Mouse (Mus musculus): ENCODE results near the gene Dram1. TPM values are rescaled to one million over a fixed set of nuclear protein-coding genes. Genes with fewer than 3 reads are reported as not detected.
A peak's percentile ranks its signal among the peaks of the same experiment; 100 is the strongest.

Dram1 gene
- polyA plus RNA-seq, 1 experiment from 2014 or later = 0.58 TPM

- ATAC-seq (ENCODE audit: low FRiP score) = no peak
- no peaks in the 10 kb centered on the region for H3K4me1 ChIP-seq
- H3K9me3 ChIP-seq (replicated peaks) = no peaks in the 10 kb centered on the region
- H3K27ac ChIP-seq = no peak overlapping the region
- H3K27me3 ChIP-seq = no peaks in the 10 kb centered on the region
- no peaks in the 10 kb centered on the region for H3K36me3 ChIP-seq
- H3K4me3 ChIP-seq = no peak overlapping the region
- 91% methylated on average over 9 of the region's 9 CpGs for WGBS
- no peak overlapping the region for H3K9ac ChIP-seq
- H3K4me2 ChIP-seq (replicated peaks) = no peak overlapping the region
These were observed 38.2 kb downstream of the Dram1 start for GRCm38 (mm10) chr10:88340660-88341059.

- H3K4me2 ChIP-seq (replicated peaks) = no peak overlapping the region
- no peaks in the 10 kb centered on the region for H3K9me3 ChIP-seq (replicated peaks)
- H3K27ac ChIP-seq = no peak overlapping the region
- no peaks in the 10 kb centered on the region; the same call in 1 of the 2 replicates for H3K4me1 ChIP-seq
- no peaks in the 10 kb centered on the region for H3K36me3 ChIP-seq
- no peak overlapping the region for H3K9ac ChIP-seq
- no peaks in the 10 kb centered on the region for H3K27me3 ChIP-seq
- no peak overlapping the region for H3K4me3 ChIP-seq
- 34% methylated on average over 5 of the region's 5 CpGs for WGBS
- no peak for ATAC-seq (ENCODE audit: low FRiP score)
These were observed 48.2 kb downstream of the Dram1 start for GRCm38 (mm10) chr10:88330695-88331094.

- H3K36me3 ChIP-seq = no peaks in the 10 kb centered on the region
- H3K27ac ChIP-seq = no peak overlapping the region
- no peak overlapping the region for H3K4me2 ChIP-seq (replicated peaks)
- no peak overlapping the region for H3K9ac ChIP-seq
- H3K4me1 ChIP-seq = no peaks in the 10 kb centered on the region; the same call in 1 of the 2 replicates
- ATAC-seq (ENCODE audit: low FRiP score) = no peak
- H3K4me3 ChIP-seq = no peak overlapping the region
- H3K9me3 ChIP-seq (replicated peaks) = no peaks in the 10 kb centered on the region
- no peaks in the 10 kb centered on the region for H3K27me3 ChIP-seq
- WGBS = 69% methylated on average over 4 of the region's 4 CpGs
These were observed 50.8 kb downstream of the Dram1 start for GRCm38 (mm10) chr10:88328056-88328450.

GRCm38 (mm10) chr10:88327160-88328055 lies 51.5 kb downstream of the Dram1 start:
- H3K9ac ChIP-seq = no peak overlapping the region
- H3K4me3 ChIP-seq = no peak overlapping the region
- no peak overlapping the region for H3K27ac ChIP-seq
- no peaks in the 10 kb centered on the region; the same call in 1 of the 2 replicates for H3K4me1 ChIP-seq
- peak overlapping the region; percentile 33 for H3K4me2 ChIP-seq (replicated peaks)
- 48% methylated on average over 11 of the region's 11 CpGs for WGBS
- H3K9me3 ChIP-seq (replicated peaks) = no peaks in the 10 kb centered on the region
- peak; percentile 80 for ATAC-seq (ENCODE audit: low FRiP score)
- no peaks in the 10 kb centered on the region for H3K27me3 ChIP-seq
- H3K36me3 ChIP-seq = no peaks in the 10 kb centered on the region

GRCm38 (mm10) chr10:88321739-88322138 lies 57.1 kb downstream of the Dram1 start:
- no peak overlapping the region for H3K4me3 ChIP-seq
- H3K36me3 ChIP-seq = no peaks in the 10 kb centered on the region
- H3K4me2 ChIP-seq (replicated peaks) = no peak overlapping the region
- H3K27me3 ChIP-seq = no peaks in the 10 kb centered on the region
- WGBS = 88% methylated on average over 5 of the region's 5 CpGs
- H3K4me1 ChIP-seq = no peaks in the 10 kb centered on the region
- H3K27ac ChIP-seq = no peak overlapping the region
- no peaks in the 10 kb centered on the region for H3K9me3 ChIP-seq (replicated peaks)
- H3K9ac ChIP-seq = no peak overlapping the region
- ATAC-seq (ENCODE audit: low FRiP score) = no peak

GRCm38 (mm10) chr10:88320714-88321416 lies 58.0 kb downstream of the Dram1 start:
- no peak overlapping the region for H3K4me3 ChIP-seq
- no peaks in the 10 kb centered on the region for H3K4me1 ChIP-seq
- H3K27ac ChIP-seq = no peak overlapping the region
- no peak overlapping the region for H3K4me2 ChIP-seq (replicated peaks)
- ATAC-seq (ENCODE audit: low FRiP score) = no peak
- H3K27me3 ChIP-seq = no peaks in the 10 kb centered on the region
- no peak overlapping the region for H3K9ac ChIP-seq
- no peaks in the 10 kb centered on the region for H3K36me3 ChIP-seq
- no peaks in the 10 kb centered on the region for H3K9me3 ChIP-seq (replicated peaks)
- 73% methylated on average over 12 of the region's 12 CpGs for WGBS

GRCm38 (mm10) chr10:88318179-88318578 lies 60.7 kb downstream of the Dram1 start:
- Histone ChIP-seq H3K4me3 (no peak overlapping the region), H3K4me2 (replicated peaks) (no peak overlapping the region), H3K4me1 (no peaks in the 10 kb centered on the region), H3K36me3 (no peaks in the 10 kb centered on the region), H3K27ac (no peak overlapping the region), H3K9ac (no peak overlapping the region), H3K9me3 (replicated peaks) (no peaks in the 10 kb centered on the region), H3K27me3 (no peaks in the 10 kb centered on the region)
- WGBS = 83% methylated on average over 4 of the region's 4 CpGs
- ATAC-seq (ENCODE audit: low FRiP score) = no peak

- H3K27ac ChIP-seq = no peak overlapping the region
- H3K4me1 ChIP-seq = no peaks in the 10 kb centered on the region
- WGBS = 85% methylated on average over 5 of the region's 5 CpGs
- no peak overlapping the region for H3K9ac ChIP-seq
- ATAC-seq (ENCODE audit: low FRiP score) = no peak
- H3K4me2 ChIP-seq (replicated peaks) = no peak overlapping the region
- no peak overlapping the region for H3K4me3 ChIP-seq
- H3K36me3 ChIP-seq = no peaks in the 10 kb centered on the region
- no peaks in the 10 kb centered on the region for H3K9me3 ChIP-seq (replicated peaks)
- no peaks in the 10 kb centered on the region for H3K27me3 ChIP-seq
These were observed 61.7 kb downstream of the Dram1 start for GRCm38 (mm10) chr10:88317151-88317550.

GRCm38 (mm10) chr10:88314841-88315240 lies 64.0 kb downstream of the Dram1 start:
- Histone ChIP-seq H3K4me1 (no peaks in the 10 kb centered on the region), H3K27me3 (no peaks in the 10 kb centered on the region), H3K27ac (no peak overlapping the region), H3K36me3 (no peaks in the 10 kb centered on the region), H3K9me3 (replicated peaks) (no peaks in the 10 kb centered on the region), H3K4me2 (replicated peaks) (no peak overlapping the region), H3K4me3 (no peak overlapping the region), H3K9ac (no peak overlapping the region)
- WGBS = 85% methylated on average over 5 of the region's 5 CpGs
- no peak for ATAC-seq (ENCODE audit: low FRiP score)

GRCm38 (mm10) chr10:88309851-88310250 lies 69.0 kb downstream of the Dram1 start:
- no peak overlapping the region for H3K4me3 ChIP-seq
- H3K9ac ChIP-seq = no peak overlapping the region
- no peaks in the 10 kb centered on the region for H3K4me1 ChIP-seq
- no peaks in the 10 kb centered on the region for H3K9me3 ChIP-seq (replicated peaks)
- H3K4me2 ChIP-seq (replicated peaks) = no peak overlapping the region
- no peaks in the 10 kb centered on the region for H3K36me3 ChIP-seq
- WGBS = 80% methylated on average over 10 of the region's 10 CpGs
- no peaks in the 10 kb centered on the region for H3K27me3 ChIP-seq
- no peak for ATAC-seq (ENCODE audit: low FRiP score)
- no peak overlapping the region for H3K27ac ChIP-seq

- WGBS = 96% methylated on average over 3 of the region's 3 CpGs
- Histone ChIP-seq H3K4me1 (peaks cover 4% of the 10 kb centered on the region; the same call in 1 of the 2 replicates), H3K4me3 (no peak overlapping the region), H3K9ac (no peak overlapping the region), H3K27ac (no peak overlapping the region), H3K36me3 (no peaks in the 10 kb centered on the region), H3K9me3 (replicated peaks) (no peaks in the 10 kb centered on the region), H3K27me3 (no peaks in the 10 kb centered on the region), H3K4me2 (replicated peaks) (no peak overlapping the region)
- no peak for ATAC-seq (ENCODE audit: low FRiP score)
These were observed 72.6 kb downstream of the Dram1 start for GRCm38 (mm10) chr10:88306235-88306634.

- no peak overlapping the region for H3K4me2 ChIP-seq (replicated peaks)
- 0 out of 2 replicates have a peak, but pooled peaks have one; percentile 52 for ATAC-seq (ENCODE audit: low FRiP score)
- WGBS = 13% methylated on average over 4 of the region's 4 CpGs
- H3K27me3 ChIP-seq = no peaks in the 10 kb centered on the region
- H3K9ac ChIP-seq = no peak overlapping the region
- H3K36me3 ChIP-seq = no peaks in the 10 kb centered on the region
- no peak overlapping the region for H3K27ac ChIP-seq
- H3K4me3 ChIP-seq = no peak overlapping the region
- peaks cover 4% of the 10 kb centered on the region; the same call in 1 of the 2 replicates for H3K4me1 ChIP-seq
- H3K9me3 ChIP-seq (replicated peaks) = 0 out of 2 replicates have a peak, but pooled peaks cover 3% of the 10 kb centered on the region
These were observed 74.6 kb downstream of the Dram1 start for GRCm38 (mm10) chr10:88304302-88304701.

Data from hindbrain, embryonic 12.5 days (tissue).